Mouse (Mus musculus) midbrain, postnatal 0 days (tissue): ENCODE results near the gene 4931414P19Rik. TPM values are rescaled to one million over a fixed set of nuclear protein-coding genes. Genes with fewer than 3 reads are reported as not detected.

Source experiments
- ATAC-seq: fragments of 200-750 bp; cut with Nextera tagmentation; 2 replicates; pipeline ENCODE4 v1.8.0; 2017; ENCODE audit warnings: moderate number of reproducible peaks, mild to moderate bottlenecking, moderate TSS enrichment, moderate library complexity; ENCODE audit not compliant: low FRiP score
- DNase-seq: peaks from one replicate; pipeline ENCODE4 v3.0.0-alpha.2; 2015; ENCODE audit warnings: low spot score
- H3K27ac ChIP-seq: fragments of 300-500 bp; sonication (generic); 2 replicates; pipeline ENCODE4 v1.5.1; 2014; ENCODE audit warnings: low read depth, mild to moderate bottlenecking, low read length, mixed read lengths
- H3K27me3 ChIP-seq: fragments of 300-500 bp; sonication (generic); 2 replicates; pipeline ENCODE4 v1.6.1; 2014; ENCODE audit warnings: low read length, control low read depth, mixed read lengths; ENCODE audit not compliant: insufficient read depth
- H3K36me3 ChIP-seq: fragments of 300-500 bp; sonication (generic); 2 replicates; pipeline ENCODE4 v1.6.1; 2014; ENCODE audit warnings: low read length, control low read depth, mixed read lengths; ENCODE audit not compliant: insufficient read depth
- H3K4me1 ChIP-seq: fragments of 300-500 bp; sonication (generic); 2 replicates; pipeline ENCODE4 v1.6.1; 2014; ENCODE audit warnings: mild to moderate bottlenecking, control low read depth, antibody characterized with exemption, low read length, mixed read lengths; ENCODE audit not compliant: insufficient read depth
- H3K4me2 ChIP-seq: fragments of 300-500 bp; sonication (generic); 2 replicates; pipeline ENCODE4 v1.6.1; 2014; ENCODE audit warnings: low read depth, mild to moderate bottlenecking, low read length, mixed read lengths; ENCODE audit not compliant: poor library complexity, severe bottlenecking
- H3K4me3 ChIP-seq: fragments of 300-500 bp; sonication (generic); 2 replicates; pipeline ENCODE4 v1.5.1; 2014; ENCODE audit warnings: low read depth, mild to moderate bottlenecking, low read length, moderate library complexity
- H3K9ac ChIP-seq: fragments of 300-500 bp; sonication (generic); replicated peaks from 2 replicates; pipeline ENCODE4 v1.6.1; 2014; ENCODE audit warnings: mild to moderate bottlenecking, low read length, moderate library complexity, mixed read lengths; ENCODE audit not compliant: poor library complexity, severe bottlenecking
- H3K9me3 ChIP-seq: fragments of 300-500 bp; sonication (generic); 2 replicates; pipeline ENCODE4 v1.6.1; 2016; ENCODE audit warnings: low read length, control low read depth
- CTCF ChIP-seq: IDR thresholded peaks from 2 replicates; pipeline ENCODE4 v1.5.1; 2016; ENCODE audit warnings: antibody characterized with exemption, mild to moderate bottlenecking
- WGBS: fragments of 180-500 bp; shearing (Covaris S2); extraction: QIAGEN DNeasy Blood & Tissue Kit; methylation state at CpG from one replicate; pipeline ENCODE4 v1.1.7; 2014; 5-methylcytosine and 5-hydroxymethylcytosine counted together
- microRNA counts: library from miRNA; unstranded; fragments of <30 nt; microRNA quantifications from one replicate; lab custom pipeline; 2015
- microRNA-seq: library from miRNA; unstranded; fragments of <30 nt; microRNA quantifications from one replicate; pipeline ENCODE4, GENCODE M21; 2016; ENCODE audit warnings: borderline number of aligned reads
- polyA plus RNA-seq: library from polyadenylated mRNA; unstranded; fragments of >200 nt; fragmentation: Nextera tagmentation; extraction: Ambion mirVana; gene quantifications from 2 replicates; pipeline ENCODE4 v1.2.1, GENCODE M21; 2015
- total RNA-seq: library from RNA; depleted of rRNA; stranded (reverse); fragments of >200 nt; gene quantifications from 2 replicates; pipeline ENCODE4 v1.2.3, GENCODE M21; 2014; rRNA removed

The 4931414P19Rik gene
- total and polyA plus RNA-seq, 2 experiments from 2014 or later: 2.2 to 4.6 TPM

DNA sequence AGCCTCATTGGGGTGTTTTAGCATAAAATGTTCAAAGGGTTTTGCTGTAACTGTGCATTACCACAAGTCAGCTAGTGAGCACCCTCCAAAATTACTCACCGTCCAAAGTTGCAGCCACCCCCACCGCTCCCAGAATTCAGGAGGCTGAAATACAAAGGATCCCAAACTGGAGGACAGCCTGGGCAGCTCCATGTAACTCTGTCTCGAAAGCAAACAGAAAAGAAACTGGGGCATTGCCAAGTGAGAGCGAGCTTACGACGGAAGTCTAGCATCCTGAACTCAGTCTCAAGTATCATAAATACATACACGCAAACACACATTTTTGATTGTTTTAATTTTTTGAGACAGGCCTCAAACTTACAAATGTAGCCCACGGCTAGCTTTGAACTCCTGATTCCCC lies 48.5 kb downstream of the 4931414P19Rik start:
- DNase-seq (no peak), ATAC-seq (no peak)
- H3K4me1 ChIP-seq: no peaks in the 10 kb centered on the region
- no peak overlapping the region for H3K4me3 ChIP-seq
- no peak overlapping the region for H3K9ac ChIP-seq
- no peak overlapping the region for H3K4me2 ChIP-seq
- WGBS: 76% methylated on average over 8 of the region's 8 CpGs
- no peak for TF ChIP-seq CTCF
- no peaks in the 10 kb centered on the region for H3K9me3 ChIP-seq
- H3K36me3 ChIP-seq: no peaks in the 10 kb centered on the region
- H3K27me3 ChIP-seq: no peaks in the 10 kb centered on the region
- no peak overlapping the region for H3K27ac ChIP-seq

DNA sequence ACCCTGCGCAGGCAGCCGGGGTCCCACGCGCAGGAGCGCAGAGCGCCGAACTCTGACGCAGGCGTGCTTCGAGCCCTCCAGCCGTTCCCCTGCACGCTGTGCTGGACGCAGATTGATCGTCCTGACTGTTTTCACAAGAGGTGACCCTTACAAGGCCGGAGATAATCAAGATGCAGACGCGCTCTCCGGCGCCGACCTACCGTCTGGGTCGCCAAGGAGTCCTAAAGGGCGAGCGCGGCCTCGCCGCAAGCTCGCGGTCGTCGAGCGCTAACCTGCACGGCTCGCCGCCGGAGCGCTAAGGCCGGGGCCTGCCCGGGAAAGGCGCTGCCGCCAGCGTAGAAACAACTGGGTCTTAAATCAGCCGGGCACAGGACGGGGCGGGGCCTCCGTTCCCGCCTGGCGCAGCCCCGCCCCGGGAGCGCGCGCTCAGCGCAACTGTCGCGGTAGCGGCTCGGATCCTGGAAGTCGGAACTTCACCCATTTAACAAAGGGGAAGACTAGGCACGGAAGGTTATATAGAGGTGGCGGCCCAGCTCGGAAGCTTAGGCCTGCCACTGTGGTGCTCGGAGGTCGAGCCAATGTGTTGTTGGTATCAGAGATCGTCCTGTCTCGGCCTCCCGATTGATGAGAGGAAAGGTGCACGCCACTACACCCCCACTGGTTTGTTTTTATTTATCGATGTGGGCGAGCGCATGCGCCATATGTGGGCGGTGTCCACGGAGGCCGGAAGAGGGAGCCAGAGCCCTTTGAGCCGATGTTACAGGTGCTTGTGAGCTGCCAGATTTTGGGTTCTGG lies 51.6 kb downstream of the 4931414P19Rik start, which contains the start of gene Haus4:
Gene Haus4, minus strand, starts transcription at position 642 of the 795 bp plus-strand sequence.
- Histone ChIP-seq H3K4me1 (no peaks in the 10 kb centered on the region), H3K4me2 (peak within 1 kb of the TSS; percentile 85), H3K27ac (peak within 1 kb of the TSS; percentile 63), H3K9me3 (no peaks in the 10 kb centered on the region), H3K27me3 (no peaks in the 10 kb centered on the region), H3K36me3 (0 out of 2 replicates have a peak, but pooled peaks cover 3% of the 10 kb centered on the region), H3K4me3 (peak within 1 kb of the TSS; percentile 62), H3K9ac (peak within 1 kb of the TSS; percentile 64)
- DNase-seq: peak; percentile 84
- peak; percentile 86 for ATAC-seq
- TF ChIP-seq CTCF: peak; percentile 78
- under 1% methylated on average over 75 of the region's 76 CpGs for WGBS

DNA sequence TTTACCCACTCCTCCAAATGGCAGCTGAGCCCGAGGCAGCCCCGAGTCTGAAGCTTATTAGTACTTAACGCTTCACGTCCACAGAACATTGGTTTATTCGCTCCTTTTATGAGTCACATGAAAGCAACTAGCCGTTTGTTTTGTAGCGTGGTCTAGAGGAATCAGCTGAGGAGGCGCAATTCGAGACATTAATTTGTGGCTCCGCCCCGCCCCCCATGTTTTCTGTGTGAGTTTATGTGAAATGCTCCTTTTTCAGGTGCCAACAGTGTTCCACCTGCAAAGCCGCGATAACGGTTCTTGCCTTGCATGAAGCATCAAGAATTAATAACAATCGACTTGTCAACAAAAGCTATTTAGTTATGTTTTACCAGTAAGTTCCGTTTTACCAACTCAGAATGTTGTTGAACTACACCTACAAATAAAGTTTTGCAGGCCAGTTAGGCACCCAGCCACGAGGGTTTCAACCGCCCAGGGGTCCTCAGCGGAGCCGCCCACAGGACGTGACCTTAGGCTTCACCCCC lies 52.3 kb downstream of the 4931414P19Rik start:
- H3K27me3 ChIP-seq: no peaks in the 10 kb centered on the region

GRCm38 (mm10) chr14:54544703-54545102 lies 61.1 kb downstream of the 4931414P19Rik start:
- H3K27ac ChIP-seq: no peak overlapping the region
- ATAC-seq: no peak
- no peak for TF ChIP-seq CTCF
- H3K36me3 ChIP-seq: 0 out of 2 replicates have a peak, but pooled peaks cover 3% of the 10 kb centered on the region
- H3K4me2 ChIP-seq: no peak overlapping the region
- H3K9ac ChIP-seq: no peak overlapping the region
- no peak for DNase-seq
- H3K4me3 ChIP-seq: no peak overlapping the region
- no peaks in the 10 kb centered on the region for H3K4me1 ChIP-seq
- no peaks in the 10 kb centered on the region for H3K27me3 ChIP-seq
- H3K9me3 ChIP-seq: no peaks in the 10 kb centered on the region
- WGBS: 90% methylated on average over 5 of the region's 5 CpGs

More for the DNA sequence above, 52.3 kb downstream of the 4931414P19Rik start:
- Histone ChIP-seq H3K4me1 (no peaks in the 10 kb centered on the region), H3K4me3 (peak overlapping the region; percentile 62), H3K4me2 (peak overlapping the region; percentile 85), H3K9me3 (no peaks in the 10 kb centered on the region), H3K9ac (peak overlapping the region; percentile 64), H3K27ac (peak overlapping the region; percentile 63), H3K36me3 (0 out of 2 replicates have a peak, but pooled peaks cover 3% of the 10 kb centered on the region)
- TF ChIP-seq CTCF: no peak
- ATAC-seq (no peak), DNase-seq (peak; percentile 43)
- 2% methylated on average over 21 of the region's 21 CpGs for WGBS

DNA sequence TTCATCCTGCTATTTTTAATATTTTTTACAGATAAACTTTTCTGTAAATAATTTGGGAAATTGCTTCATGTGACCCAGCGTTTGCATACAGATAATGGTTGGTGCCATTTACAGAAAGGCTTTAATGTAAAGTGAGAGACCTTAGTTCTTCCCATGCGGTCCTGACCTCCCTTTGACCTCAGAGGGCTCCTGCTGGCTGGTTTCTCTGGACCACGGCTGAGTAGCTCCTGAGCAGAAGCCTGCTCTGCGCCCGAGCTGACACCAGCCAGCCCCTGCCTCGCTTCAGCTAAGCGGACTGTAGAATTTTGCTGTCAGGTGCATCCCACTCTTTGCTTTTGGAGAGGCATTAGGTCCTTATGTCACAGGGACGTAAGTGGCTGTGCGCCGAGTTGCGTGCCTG lies 65.0 kb downstream of the 4931414P19Rik start:
- Histone ChIP-seq H3K9ac (no peak overlapping the region), H3K36me3 (no peaks in the 10 kb centered on the region), H3K27me3 (no peaks in the 10 kb centered on the region), H3K4me3 (no peak overlapping the region), H3K4me2 (no peak overlapping the region), H3K27ac (no peak overlapping the region), H3K4me1 (no peaks in the 10 kb centered on the region), H3K9me3 (no peaks in the 10 kb centered on the region)
- 55% methylated on average over 11 of the region's 11 CpGs for WGBS
- TF ChIP-seq CTCF: no peak
- DNase-seq (no peak), ATAC-seq (no peak)

GRCm38 (mm10) chr14:54538580-54538979 lies 67.2 kb downstream of the 4931414P19Rik start:
- TF ChIP-seq CTCF: peak; percentile 18; the same call in 1 of the 2 replicates
- 87% methylated on average over 2 of the region's 2 CpGs for WGBS
- ATAC-seq: no peak

More at GRCm38 (mm10) chr14:54538580-54538979, 67.2 kb downstream of the 4931414P19Rik start:
- H3K9ac ChIP-seq: no peak overlapping the region
- H3K4me2 ChIP-seq: no peak overlapping the region
- DNase-seq: no peak
- H3K9me3 ChIP-seq: no peaks in the 10 kb centered on the region
- no peak overlapping the region for H3K27ac ChIP-seq
- no peaks in the 10 kb centered on the region for H3K36me3 ChIP-seq
- no peaks in the 10 kb centered on the region for H3K4me1 ChIP-seq
- no peaks in the 10 kb centered on the region for H3K27me3 ChIP-seq
- H3K4me3 ChIP-seq: no peak overlapping the region

MicroRNAs encoded within 50 kb of the gene (microRNA counts, 519-probe panel; counts per million panel counts)
- microRNA mmu-miR-686 (lab: Ali Mortazavi, UCI): 528 counts per million, percentile 58 among the panel's probes with 10 or more counts

Small RNA genes within 50 kb of the gene (microRNA-seq; reads per million reads assigned to microRNA genes)
- gene Mir686 (not detected), gene Mir6948 (not detected)

Other genes with a start within 250 kb of the 4931414P19Rik start
- 89.2 and 93.9 TPM in 2 replicates for gene Oxa1l, start 245.2 kb downstream of the 4931414P19Rik start, total RNA-seq
- 68.5 and 71.7 TPM in 2 replicates for gene Oxa1l, start 245.2 kb downstream of the 4931414P19Rik start, polyA plus RNA-seq
- 3.9 and 7.7 TPM in 2 replicates for gene Slc7a7, start 188.2 kb downstream of the 4931414P19Rik start, total RNA-seq
- 2.4 and 2.9 TPM in 2 replicates for gene Slc7a7, start 188.2 kb downstream of the 4931414P19Rik start, polyA plus RNA-seq
- gene Mrpl52, start 179.1 kb downstream of the 4931414P19Rik start, total RNA-seq: 98.6 and 104 TPM in 2 replicates
- gene Mrpl52, start 179.1 kb downstream of the 4931414P19Rik start, polyA plus RNA-seq: 296 and 303 TPM in 2 replicates
- gene Mmp14, start 174.4 kb downstream of the 4931414P19Rik start, total RNA-seq: 46.4 and 48.9 TPM in 2 replicates
- 40.6 and 41.8 TPM in 2 replicates for gene Mmp14, start 174.4 kb downstream of the 4931414P19Rik start, polyA plus RNA-seq
- 40.2 and 42.1 TPM in 2 replicates for gene Lrp10, start 141.9 kb downstream of the 4931414P19Rik start, total RNA-seq
- gene Lrp10, start 141.9 kb downstream of the 4931414P19Rik start, polyA plus RNA-seq: 29.7 and 31.9 TPM in 2 replicates
- 35.6 and 47.4 TPM in 2 replicates for gene Rem2, start 129.9 kb downstream of the 4931414P19Rik start, total RNA-seq
- 33.0 and 34.0 TPM in 2 replicates for gene Rem2, start 129.9 kb downstream of the 4931414P19Rik start, polyA plus RNA-seq
- gene Prmt5, start 88.5 kb downstream of the 4931414P19Rik start, total RNA-seq: 79.6 and 92.9 TPM in 2 replicates
- gene Prmt5, start 88.5 kb downstream of the 4931414P19Rik start, polyA plus RNA-seq: 83.4 and 85.2 TPM in 2 replicates
- gene Haus4, start 51.4 kb downstream of the 4931414P19Rik start, total RNA-seq: 13.3 and 13.7 TPM in 2 replicates
- gene Haus4, start 51.4 kb downstream of the 4931414P19Rik start, polyA plus RNA-seq: 13.2 and 14.3 TPM in 2 replicates
- 8.1 and 8.2 TPM in 2 replicates for gene Ajuba, start 28.4 kb downstream of the 4931414P19Rik start, total RNA-seq
- 3.5 and 3.9 TPM in 2 replicates for gene Ajuba, start 28.4 kb downstream of the 4931414P19Rik start, polyA plus RNA-seq
- 157 and 197 TPM in 2 replicates for gene Psmb5, start 12.0 kb upstream of the 4931414P19Rik start, total RNA-seq
- 404 and 427 TPM in 2 replicates for gene Psmb5, start 12.0 kb upstream of the 4931414P19Rik start, polyA plus RNA-seq
- gene Psmb11, start 15.4 kb upstream of the 4931414P19Rik start, total RNA-seq: not detected in 2 replicates
- gene Psmb11, start 15.4 kb upstream of the 4931414P19Rik start, polyA plus RNA-seq: 0.27 TPM in 1 of 2 replicates, not detected in the other
- gene Gm17606, start 35.0 kb upstream of the 4931414P19Rik start, total RNA-seq: not detected in 2 replicates
- gene Gm17606, start 35.0 kb upstream of the 4931414P19Rik start, polyA plus RNA-seq: not detected in 2 replicates
- 45.3 and 49.7 TPM in 2 replicates for gene Cdh24, start 35.4 kb upstream of the 4931414P19Rik start, total RNA-seq
- gene Cdh24, start 35.4 kb upstream of the 4931414P19Rik start, polyA plus RNA-seq: 8.5 and 9.0 TPM in 2 replicates
- gene 1700123O20Rik, start 80.2 kb upstream of the 4931414P19Rik start, total RNA-seq: 44.2 and 46.5 TPM in 2 replicates
- 61.1 and 67.6 TPM in 2 replicates for gene 1700123O20Rik, start 80.2 kb upstream of the 4931414P19Rik start, polyA plus RNA-seq
- gene Acin1, start 80.9 kb upstream of the 4931414P19Rik start, total RNA-seq: 118 and 122 TPM in 2 replicates
- gene Acin1, start 80.9 kb upstream of the 4931414P19Rik start, polyA plus RNA-seq: 91.7 and 108 TPM in 2 replicates
- gene Gm29776, start 92.8 kb upstream of the 4931414P19Rik start, total RNA-seq: not detected in 2 replicates
- gene Gm29776, start 92.8 kb upstream of the 4931414P19Rik start, polyA plus RNA-seq: 0.07 and 0.31 TPM in 2 replicates
- gene Cebpe, start 106.2 kb upstream of the 4931414P19Rik start, total RNA-seq: not detected in 2 replicates
- gene Cebpe, start 106.2 kb upstream of the 4931414P19Rik start, polyA plus RNA-seq: not detected in 2 replicates
- 10.3 and 11.3 TPM in 2 replicates for gene Slc7a8, start 176.0 kb upstream of the 4931414P19Rik start, total RNA-seq
- 8.8 and 9.7 TPM in 2 replicates for gene Slc7a8, start 176.0 kb upstream of the 4931414P19Rik start, polyA plus RNA-seq
- 0.38 TPM in 1 of 2 replicates, not detected in the other for gene Rnf212b, start 208.1 kb upstream of the 4931414P19Rik start, total RNA-seq
- not detected in 2 replicates for gene Rnf212b, start 208.1 kb upstream of the 4931414P19Rik start, polyA plus RNA-seq